Mouse (Mus musculus) right cerebral cortex, postnatal 25 days (tissue): ENCODE measurements around the gene Lrrc32.
A peak's percentile ranks its signal among the peaks of the same experiment; 100 is the strongest.

Experiments used
- DNase-seq: peaks from one replicate; pipeline ENCODE4 v3.0.0; 2022

Lrrc32 gene

GRCm38 (mm10) chr7:98489623-98490084 lies 571 bp downstream of the Lrrc32 start:
- peak; percentile 69 for DNase-seq

- no peak for DNase-seq
These were observed 1.2 kb downstream of the Lrrc32 start for GRCm38 (mm10) chr7:98490328-98490727.

- DNase-seq = no peak
These were observed 1.8 kb downstream of the Lrrc32 start for GRCm38 (mm10) chr7:98490911-98491310.

- no peak for DNase-seq
These were observed 2.5 kb downstream of the Lrrc32 start for GRCm38 (mm10) chr7:98491451-98492200.

GRCm38 (mm10) chr7:98492331-98492730 lies 3.2 kb downstream of the Lrrc32 start:
- DNase-seq = no peak

GRCm38 (mm10) chr7:98493307-98493706 lies 4.2 kb downstream of the Lrrc32 start:
- no peak for DNase-seq

GRCm38 (mm10) chr7:98493901-98494480 lies 4.9 kb downstream of the Lrrc32 start:
- no peak for DNase-seq

GRCm38 (mm10) chr7:98495591-98495990 lies 6.5 kb downstream of the Lrrc32 start:
- no peak for DNase-seq

- DNase-seq = no peak
These were observed 8.4 kb downstream of the Lrrc32 start for GRCm38 (mm10) chr7:98497451-98497850.

GRCm38 (mm10) chr7:98498101-98498500 lies 9.0 kb downstream of the Lrrc32 start:
- DNase-seq = no peak

GRCm38 (mm10) chr7:98498656-98499560 lies 9.8 kb downstream of the Lrrc32 start:
- DNase-seq = no peak

- DNase-seq = no peak
These were observed 10.6 kb downstream of the Lrrc32 start for GRCm38 (mm10) chr7:98499561-98500292.

- DNase-seq = no peak
These were observed 11.4 kb downstream of the Lrrc32 start for GRCm38 (mm10) chr7:98500470-98500869.

GRCm38 (mm10) chr7:98501078-98501477 lies 12.0 kb downstream of the Lrrc32 start:
- no peak for DNase-seq

GRCm38 (mm10) chr7:98502921-98503320 lies 13.8 kb downstream of the Lrrc32 start:
- no peak for DNase-seq

- DNase-seq = no peak
These were observed 15.0 kb downstream of the Lrrc32 start for GRCm38 (mm10) chr7:98503951-98504647.

- no peak for DNase-seq
These were observed 15.7 kb downstream of the Lrrc32 start for GRCm38 (mm10) chr7:98504726-98505314.

GRCm38 (mm10) chr7:98505664-98506063 lies 16.6 kb downstream of the Lrrc32 start:
- DNase-seq = no peak

GRCm38 (mm10) chr7:98510961-98511958 lies 22.2 kb downstream of the Lrrc32 start:
- DNase-seq = no peak

- no peak for DNase-seq
These were observed 24.2 kb downstream of the Lrrc32 start for GRCm38 (mm10) chr7:98513251-98513650.
